Mouse (Mus musculus) thymus, adult 2 months (tissue): Measurements from ENCODE around the gene Prkci.

ENCODE experiments used
- CTCF ChIP-seq: fragments of 200-500 bp; IDR thresholded peaks from 2 replicates; pipeline ENCODE4 v1.5.1; 2012; ENCODE audit warnings: mild to moderate bottlenecking, control low read depth, low read length, moderate library complexity, borderline replicate concordance; ENCODE audit not compliant: control insufficient read depth, poor library complexity, insufficient read depth; ENCODE audit errors: extremely low read depth
- POLR2A ChIP-seq: fragments of 200-500 bp; IDR thresholded peaks from 2 replicates; pipeline ENCODE4 v1.6.1; 2012; ENCODE audit warnings: mild to moderate bottlenecking, low read length, control low read depth, moderate library complexity; ENCODE audit not compliant: control insufficient read depth, poor library complexity, insufficient read depth; ENCODE audit errors: extremely low read depth

- TF ChIP-seq CTCF: no peak
- TF ChIP-seq POLR2A: no peak
Observed at GRCm38 (mm10) chr3:31001048-31001676, 5.6 kb downstream of the Prkci start.
